Mouse (Mus musculus) CH12.LX (cell line): ENCODE data around the gene Phf2. TPM values are rescaled to one million over a fixed set of nuclear protein-coding genes. Genes with fewer than 3 reads are reported as not detected.

Source experiments
- DNase-seq: peaks from one replicate; pipeline ENCODE4 v3.0.0-alpha.2; 2013; ENCODE audit errors: extremely low read depth
- H3K27ac ChIP-seq: 2 replicates; pipeline ENCODE4 v1.5.1; 2012; ENCODE audit warnings: low read depth, mild to moderate bottlenecking, control low read depth, moderate library complexity; ENCODE audit not compliant: insufficient read depth
- H3K27me3 ChIP-seq: replicated peaks from 2 replicates; pipeline ENCODE3; 2012; ENCODE audit warnings: inconsistent platforms
- H3K36me3 ChIP-seq, 2 experiments: replicated peaks in 1 of 2; 2 replicates each; pipeline versions ENCODE3 to v1.6.1; 2012; ENCODE audit warnings: inconsistent platforms in 1 of 2, low read length in 1 of 2, mild to moderate bottlenecking in 1 of 2, mixed read lengths in 1 of 2, moderate library complexity in 1 of 2; ENCODE audit not compliant: control insufficient read depth in 1 of 2, insufficient read depth in 1 of 2
- H3K4me1 ChIP-seq, 2 experiments: 2 replicates each; pipeline ENCODE4 v1.6.1; 2012; ENCODE audit warnings: inconsistent platforms in 1 of 2, moderate library complexity in 1 of 2; ENCODE audit not compliant: insufficient read depth in 2 of 2, control insufficient read depth in 1 of 2
- H3K4me2 ChIP-seq: 2 replicates; pipeline ENCODE4 v1.6.1; 2012; ENCODE audit warnings: low read depth, mild to moderate bottlenecking, control low read depth; ENCODE audit not compliant: poor library complexity, insufficient read depth, severe bottlenecking
- H3K4me3 ChIP-seq, 3 experiments: fragments of 150-350 bp in 1 of 3; sonication (generic) in 1 of 3; replicated peaks in 1 of 3; 2 replicates each; pipeline versions ENCODE3 to v1.5.1; 2011 to 2012; ENCODE audit warnings: low read depth in 2 of 3, low read length in 2 of 3, mild to moderate bottlenecking in 2 of 3, moderate library complexity in 2 of 3, control low read depth in 1 of 3, improper control_type of control experiment in 1 of 3, inconsistent platforms in 1 of 3, mixed read lengths in 1 of 3; ENCODE audit not compliant: poor library complexity in 1 of 3
- H3K79me2 ChIP-seq: replicated peaks from 2 replicates; pipeline ENCODE4 v1.6.1; 2012; ENCODE audit warnings: mild to moderate bottlenecking, moderate library complexity; ENCODE audit not compliant: control insufficient read depth, poor library complexity, insufficient read depth, severe bottlenecking; ENCODE audit errors: extremely low read depth
- H3K9ac ChIP-seq: 2 replicates; pipeline ENCODE4 v1.6.1; 2012; ENCODE audit warnings: low read depth, mild to moderate bottlenecking, control low read depth, moderate library complexity; ENCODE audit not compliant: insufficient read depth
- H3K9me3 ChIP-seq: replicated peaks from 2 replicates; pipeline ENCODE3; 2012; ENCODE audit warnings: low read length, inconsistent platforms, mixed read lengths
- BHLHE40 ChIP-seq: IDR thresholded peaks from 2 replicates; pipeline ENCODE4 v1.6.1; 2011; ENCODE audit warnings: mild to moderate bottlenecking, low read depth, low read length, improper control_type of control experiment
- CTCF ChIP-seq, 2 experiments: IDR thresholded peaks in 1 of 2; conservative IDR thresholded peaks in 1 of 2; 2 replicates each; pipeline ENCODE4 v1.5.1; 2011 to 2012; ENCODE audit warnings: low read depth in 2 of 2, low read length in 2 of 2, improper control_type of control experiment in 1 of 2, inconsistent platforms in 1 of 2, mild to moderate bottlenecking in 1 of 2, moderate library complexity in 1 of 2
- ELF1 ChIP-seq: IDR thresholded peaks from 2 replicates; pipeline ENCODE4 v1.6.1; 2014; ENCODE audit warnings: low read depth, mild to moderate bottlenecking, inconsistent platforms, low read length, improper control_type of control experiment
- EP300 ChIP-seq: IDR thresholded peaks from 2 replicates; pipeline ENCODE4 v1.6.1; 2011; ENCODE audit warnings: low read length, improper control_type of control experiment
- ETS1 ChIP-seq: conservative IDR thresholded peaks from 2 replicates; pipeline ENCODE4 v1.6.1; 2012; ENCODE audit warnings: low read depth, mild to moderate bottlenecking, inconsistent platforms, low read length, improper control_type of control experiment, moderate library complexity
- IRF4 ChIP-seq: IDR thresholded peaks from 2 replicates; pipeline ENCODE4 v1.6.1; 2014; ENCODE audit warnings: low read depth, mild to moderate bottlenecking, inconsistent platforms, low read length, improper control_type of control experiment
- JUND ChIP-seq: conservative IDR thresholded peaks from 2 replicates; pipeline ENCODE4 v1.6.1; 2011; ENCODE audit warnings: low read depth, low read length, improper control_type of control experiment
- MAFK ChIP-seq: IDR thresholded peaks from 2 replicates; pipeline ENCODE4 v1.6.1; 2011; ENCODE audit warnings: low read length, improper control_type of control experiment; ENCODE audit not compliant: insufficient replicate concordance
- MAX ChIP-seq: IDR thresholded peaks from 2 replicates; pipeline ENCODE4 v1.6.1; 2011; ENCODE audit warnings: low read length, improper control_type of control experiment
- MYC ChIP-seq: IDR thresholded peaks from 2 replicates; pipeline ENCODE4 v1.6.1; 2011; ENCODE audit warnings: low read depth, mild to moderate bottlenecking, improper control_type of control experiment, low read length
- NELFE ChIP-seq: IDR thresholded peaks from 2 replicates; pipeline ENCODE4 v1.6.1; 2011; ENCODE audit warnings: low read depth, low read length, improper control_type of control experiment
- PAX5 ChIP-seq: IDR thresholded peaks from 2 replicates; pipeline ENCODE4 v1.6.1; 2012; ENCODE audit warnings: low read length, inconsistent platforms, mixed read lengths
- POLR2AphosphoS2 ChIP-seq: IDR thresholded peaks from 2 replicates; pipeline ENCODE4 v1.6.1; 2011; ENCODE audit warnings: low read depth, low read length, improper control_type of control experiment
- RCOR1 ChIP-seq: conservative IDR thresholded peaks from 2 replicates; pipeline ENCODE4 v1.6.1; 2012; ENCODE audit warnings: low read depth, mild to moderate bottlenecking, inconsistent platforms, low read length, improper control_type of control experiment
- UBTF ChIP-seq: IDR thresholded peaks from 2 replicates; pipeline ENCODE4 v1.6.1; 2012; ENCODE audit warnings: low read depth, mild to moderate bottlenecking, inconsistent platforms, low read length, improper control_type of control experiment, moderate library complexity
- USF1 ChIP-seq: IDR thresholded peaks from 2 replicates; pipeline ENCODE4 v1.6.1; 2014; ENCODE audit warnings: low read depth, mild to moderate bottlenecking, inconsistent platforms, low read length, improper control_type of control experiment
- ZMIZ1 ChIP-seq: IDR thresholded peaks from 2 replicates; pipeline ENCODE4 v1.6.1; 2012; ENCODE audit warnings: low read depth, mild to moderate bottlenecking, inconsistent platforms, low read length, improper control_type of control experiment
- ZNF384 ChIP-seq: IDR thresholded peaks from 2 replicates; pipeline ENCODE4 v1.6.1; 2012; ENCODE audit warnings: low read depth, low read length, improper control_type of control experiment, inconsistent platforms
- dilution Hi-C: fragments of 300-500 bp; cut with MboI; formaldehyde crosslinking; loops from 2 replicates; pipeline ENCODE4 v1.14.3; 2020; ENCODE audit warnings: low sequenced_read_pairs; ENCODE audit not compliant: extremely low pct_unique_long_range_greater_than_20kb, extremely low pct_ligation_motif_present
- in situ Hi-C: fragments of 300-500 bp; cut with MboI; formaldehyde crosslinking; loops from 3 replicates; pipeline ENCODE4 v1.14.3; 2019; ENCODE audit warnings: low sequenced_read_pairs, low pct_ligation_motif_present, low pct_unique_long_range_greater_than_20kb, mixed read lengths
- polyA plus RNA-seq: library from polyadenylated mRNA; unstranded; fragments of >175 nt; gene quantifications from 2 replicates; pipeline ENCODE4 v1.2.1, GENCODE M21; 2012; ENCODE audit warnings: low read depth; ENCODE audit not compliant: insufficient read length
- total RNA-seq, 2 experiments: library from RNA; depleted of rRNA; stranded (reverse); fragments of 300-350 nt in 1 of 2; fragments of >200 nt in 1 of 2; gene quantifications; 2 replicates each; pipeline ENCODE4 v1.2.3; 2012 to 2014

Phf2 gene
- total and polyA plus RNA-seq, 3 experiments, result 2.3 to 14.2 (median 6.7) TPM

DNA sequence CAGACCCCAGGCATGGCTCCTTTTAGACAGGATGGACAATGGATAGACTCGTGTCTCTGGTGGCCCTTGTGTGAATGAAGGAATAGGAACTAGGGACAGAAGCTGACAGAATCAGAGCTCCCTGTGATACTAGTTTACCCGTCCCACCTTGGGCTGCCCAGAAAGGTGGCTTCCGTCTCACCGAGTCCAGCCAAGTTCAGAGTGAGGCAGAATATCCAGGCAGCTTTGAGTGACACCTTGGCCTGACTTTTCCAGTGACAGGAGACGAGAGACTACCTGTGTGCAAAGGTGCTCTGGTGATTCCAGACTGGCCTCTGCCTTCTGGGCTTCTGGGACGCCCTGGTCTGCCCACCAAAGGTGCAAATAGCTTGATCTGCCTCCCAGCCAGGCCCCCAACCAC is 75.2 kb downstream of the Phf2 start:
- no peak overlapping the region for H3K9ac ChIP-seq
- TF ChIP-seq UBTF (no peak), EP300 (no peak), MAX (no peak), ELF1 (no peak), RCOR1 (no peak), ZMIZ1 (no peak), USF1 (no peak)
- H3K27me3 ChIP-seq, result no peaks in the 10 kb centered on the region
- in situ Hi-C loops (loop anchor here (5.0 kb wide), 1 partner anchor 143 kb away; no protein-coding TSS in a partner anchor), dilution Hi-C loops (no loop called here)
- no peak overlapping the region for H3K4me2 ChIP-seq
- no peak for DNase-seq
- H3K79me2 ChIP-seq, result no peaks in the 10 kb centered on the region
- no peak overlapping the region for H3K27ac ChIP-seq
- peaks cover 4% of the 10 kb centered on the region for H3K9me3 ChIP-seq
- H3K4me1 ChIP-seq, result no peaks in the 10 kb centered on the region
- no peak overlapping the region for H3K4me3 ChIP-seq
- H3K36me3 ChIP-seq, result no peaks in the 10 kb centered on the region

GRCm38 (mm10) chr13:48784594-48785298 is 86.2 kb downstream of the Phf2 start:
- H3K9me3 ChIP-seq, result no peaks in the 10 kb centered on the region
- H3K36me3 ChIP-seq, result no peaks in the 10 kb centered on the region
- no peak for TF ChIP-seq RCOR1
- TF ChIP-seq JUND, result no peak
- TF ChIP-seq CTCF (conservative IDR thresholded peaks at IDR 0.05 in 1 of 2, IDR thresholded peaks at IDR 0.05 in 1 of 2; ENCODE audit: low read depth in 2 of 2, low read length in 2 of 2), result no peak
- TF ChIP-seq UBTF, result no peak
- no peak for TF ChIP-seq ETS1
- no peak for TF ChIP-seq PAX5
- TF ChIP-seq MAFK, result no peak
- TF ChIP-seq NELFE, result no peak
- no peak for TF ChIP-seq POLR2AphosphoS2
- no peak for TF ChIP-seq MAX
- no peak for TF ChIP-seq ZNF384
- no peak for TF ChIP-seq BHLHE40
- TF ChIP-seq IRF4, result no peak
- no peak for TF ChIP-seq MYC
- dilution Hi-C loops (no loop called here), in situ Hi-C loops (no loop called here)
- no peaks in the 10 kb centered on the region for H3K27me3 ChIP-seq
- H3K4me2 ChIP-seq, result no peak overlapping the region
- no peak overlapping the region for H3K27ac ChIP-seq
- no peak overlapping the region for H3K9ac ChIP-seq
- no peak for DNase-seq
- no peak overlapping the region for H3K4me3 ChIP-seq
- peaks cover 0 to 33% of the 10 kb centered on the region in 2 experiments; a peak in 2 of 4 replicates for H3K4me1 ChIP-seq
- no peaks in the 10 kb centered on the region for H3K79me2 ChIP-seq
